Comparison of ENCODE assay signal across 19 mouse cellular contexts in the genomic region with DNA sequence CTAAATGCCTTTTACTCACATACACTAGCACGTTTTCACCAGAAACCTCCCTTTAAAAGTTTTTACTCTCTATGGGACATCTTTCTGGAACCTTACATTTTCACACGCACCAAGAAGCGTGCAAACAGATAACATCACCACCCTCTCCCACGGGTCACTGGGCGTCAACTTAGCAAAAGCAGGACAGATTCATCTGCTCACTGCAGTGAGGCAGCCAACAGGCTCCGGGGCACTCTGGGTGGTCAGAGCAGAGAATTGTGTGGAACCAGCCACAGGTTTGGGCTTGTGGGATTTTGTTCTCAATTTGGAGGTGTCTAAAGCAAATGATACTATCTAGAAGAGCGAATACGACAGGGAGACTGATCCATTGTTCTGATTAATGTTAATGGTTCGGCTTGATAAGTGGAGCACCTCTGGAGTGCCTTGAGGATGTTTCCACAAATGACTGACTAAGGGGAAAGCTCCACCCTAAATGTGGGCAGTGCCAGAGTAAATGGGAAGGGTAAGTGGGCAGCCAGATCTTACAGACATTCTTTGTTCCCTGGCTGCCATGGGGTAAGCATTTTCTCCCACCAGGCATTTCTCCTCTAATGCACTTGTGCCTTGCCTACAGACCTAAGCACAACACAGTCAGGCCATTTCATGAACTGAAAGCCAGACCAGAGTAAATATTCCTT.
DNase-seq lines count a peak whose midpoint lies in the region; ATAC-seq and TF ChIP-seq lines count a peak whose summit lies in the region.
"Had no signal": no experiment of that assay in that cellular context is flagged by ENCODE, and none has a peak within 500 bp of the region (broad histone marks: within the 10 kb centered on the region; RNA-seq: fewer than 3 reads in every experiment).

No protein-coding gene starts in this region.

- H3K36me3 ChIP-seq in forebrain, embryonic 14.5 days (ENCODE audit: control insufficient read depth, insufficient read depth, low read length): no peaks in the 10 kb centered on the region
- H3K36me3 ChIP-seq in forebrain, postnatal 0 days (ENCODE audit: insufficient read depth): no peaks in the 10 kb centered on the region
- H3K36me3 ChIP-seq in lung, embryonic 16.5 days (ENCODE audit: control insufficient read depth, insufficient read depth, low read length): no peaks in the 10 kb centered on the region
- H3K36me3 ChIP-seq: limb, embryonic 15.5 days; liver, embryonic 15.5 days had no signal

- H3K4me3 ChIP-seq in forebrain, embryonic 14.5 days (ENCODE audit: low read depth, low read length): no peak overlapping the region
- no peak overlapping the region for H3K4me3 ChIP-seq in forebrain, postnatal 0 days (ENCODE audit: low read depth, low read length)
- H3K4me3 ChIP-seq in lung, embryonic 16.5 days (ENCODE audit: low read length): no peak overlapping the region
- H3K4me3 ChIP-seq: heart, adult 2 months; limb, embryonic 15.5 days; liver, embryonic 15.5 days had no signal

- H3K4me2 ChIP-seq in forebrain, embryonic 14.5 days (ENCODE audit: low read length): no peak overlapping the region
- H3K4me2 ChIP-seq in forebrain, postnatal 0 days (ENCODE audit: low read depth): no peak overlapping the region
- H3K4me2 ChIP-seq in lung, embryonic 16.5 days (ENCODE audit: low read depth, low read length): no peak overlapping the region
- H3K4me2 ChIP-seq: limb, embryonic 15.5 days; liver, embryonic 15.5 days had no signal

- DNase-seq in forebrain, embryonic 14.5 days (ENCODE audit: low spot score): peak; percentile 62
- DNase-seq in forebrain, postnatal 0 days: no peak
- peak; percentile 6 for DNase-seq in kidney, adult 9 months
- DNase-seq in kidney, adult 8-10 months: no peak
- DNase-seq in lung, postnatal 14 days: no peak
- DNase-seq in retina, postnatal 1 day: peak; percentile 70
- no peak for DNase-seq in layer of hippocampus, postnatal 14 days (ENCODE audit: low spot score in 2 of 2)
- DNase-seq: adrenal gland, postnatal 25 days; cerebellum, adult 11-12 months; cerebellum, postnatal 36 days; gastrocnemius, postnatal 10 days; heart, adult 2 months; lung, postnatal 4 days; right cerebral cortex, postnatal 4 days had no signal

- peak overlapping the region; percentile 53; the same call in 1 of the 2 replicates for H3K27ac ChIP-seq in forebrain, embryonic 14.5 days (ENCODE audit: low read depth, low read length)
- H3K27ac ChIP-seq in forebrain, postnatal 0 days (ENCODE audit: low read depth, low read length): no peak overlapping the region
- no peak overlapping the region; the same call in 1 of the 2 replicates for H3K27ac ChIP-seq in lung, embryonic 16.5 days (ENCODE audit: low read length)
- H3K27ac ChIP-seq: heart, adult 2 months; limb, embryonic 15.5 days; liver, embryonic 15.5 days had no signal

- no peaks in the 10 kb centered on the region for H3K27me3 ChIP-seq in forebrain, embryonic 14.5 days (replicated peaks; ENCODE audit: control insufficient read depth, insufficient read depth, low read length)
- no peaks in the 10 kb centered on the region for H3K27me3 ChIP-seq in forebrain, postnatal 0 days (ENCODE audit: insufficient read depth, low read length)
- no peaks in the 10 kb centered on the region for H3K27me3 ChIP-seq in lung, embryonic 16.5 days (ENCODE audit: control insufficient read depth, insufficient read depth, low read depth, low read length)
- H3K27me3 ChIP-seq: CH12.LX; limb, embryonic 15.5 days; liver, embryonic 15.5 days had no signal

- no peaks in the 10 kb centered on the region for H3K9me3 ChIP-seq in forebrain, embryonic 14.5 days (replicated peaks; ENCODE audit: control insufficient read depth, low read length)
- H3K9me3 ChIP-seq in forebrain, postnatal 0 days (ENCODE audit: low read length): no peaks in the 10 kb centered on the region
- no peaks in the 10 kb centered on the region for H3K9me3 ChIP-seq in lung, embryonic 16.5 days (ENCODE audit: control insufficient read depth, low read length)
- H3K9me3 ChIP-seq: limb, embryonic 15.5 days; liver, embryonic 15.5 days had no signal

- peaks cover 13% of the 10 kb centered on the region for H3K4me1 ChIP-seq in forebrain, embryonic 14.5 days (ENCODE audit: control insufficient read depth, insufficient read depth, low read length)
- H3K4me1 ChIP-seq in forebrain, postnatal 0 days (ENCODE audit: insufficient read depth): no peaks in the 10 kb centered on the region
- H3K4me1 ChIP-seq in lung, embryonic 16.5 days (replicated peaks; ENCODE audit: control insufficient read depth, insufficient read depth, low read length): no peaks in the 10 kb centered on the region
- H3K4me1 ChIP-seq: liver, embryonic 15.5 days had no signal

- no peak for TF ChIP-seq CTCF in forebrain, postnatal 0 days (IDR thresholded peaks at IDR 0.05; ENCODE audit: low read depth)

- WGBS in forebrain, embryonic 14.5 days: 56% methylated on average over 9 of the region's 9 CpGs
- 58% methylated on average over 9 of the region's 9 CpGs for WGBS in forebrain, postnatal 0 days
- 45% methylated on average over 9 of the region's 9 CpGs for WGBS in lung, embryonic 16.5 days

- ATAC-seq in forebrain, embryonic 14.5 days: peak; percentile 48
- no peak for ATAC-seq in forebrain, postnatal 0 days
- ATAC-seq in lung, embryonic 16.5 days (ENCODE audit: low read depth): peak; percentile 10; the same call in 1 of the 2 replicates
- ATAC-seq: inflammation-experienced regulatory T-cells, adult 6 months had no signal

- no peak overlapping the region for H3K9ac ChIP-seq in forebrain, embryonic 14.5 days (ENCODE audit: low read length)
- no peak overlapping the region for H3K9ac ChIP-seq in forebrain, postnatal 0 days
- no peak overlapping the region for H3K9ac ChIP-seq in lung, embryonic 16.5 days (ENCODE audit: low read length)
- H3K9ac ChIP-seq: limb, embryonic 15.5 days; liver, embryonic 15.5 days had no signal

Comparison
In these comparisons a context has a peak if more than half of its experiments do, and no peak if none do; other contexts are left out.
1. DNase-seq: peak in forebrain, embryonic 14.5 days (single experiment), kidney, adult 9 months (single experiment) and retina, postnatal 1 day (single experiment); none in forebrain, postnatal 0 days (single experiment), kidney, adult 8-10 months (0 of 2), lung, postnatal 14 days (single experiment) and layer of hippocampus, postnatal 14 days (0 of 2).